Mouse (Mus musculus): ENCODE data around the gene Man2b2. TPM values are rescaled to one million over a fixed set of nuclear protein-coding genes. Genes with fewer than 3 reads are reported as not detected.

The Man2b2 gene
- polyA plus RNA-seq (2015; fragmentation: Nextera tagmentation; extraction: Ambion mirVana) = 17.9 and 19.2 TPM in 2 replicates

GRCm38 (mm10) chr5:36829913-36830879, at the start of gene Man2b2:
TSS of gene Man2b2 (minus strand) at chr5:36830653.
- peaks cover 14% of the 10 kb centered on the region; the same call in 1 of the 2 replicates for H3K4me1 ChIP-seq
- 3% methylated on average over 46 of the region's 46 CpGs for WGBS
- peak within 1 kb of the TSS; percentile 94 for H3K4me2 ChIP-seq
- H3K9me3 ChIP-seq = no peaks in the 10 kb centered on the region
- H3K4me3 ChIP-seq (replicated peaks) = peak within 1 kb of the TSS; percentile 69
- H3K27ac ChIP-seq = peak within 1 kb of the TSS; percentile 16; the same call in 1 of the 2 replicates
- ATAC-seq (ENCODE audit: insufficient read depth, low FRiP score, low read depth) = peak; percentile 83
- peak within 1 kb of the TSS; percentile 48 for H3K9ac ChIP-seq
- no peaks in the 10 kb centered on the region for H3K36me3 ChIP-seq
- H3K27me3 ChIP-seq (replicated peaks) = no peaks in the 10 kb centered on the region

- H3K4me2 ChIP-seq = no peak overlapping the region
- no peaks in the 10 kb centered on the region for H3K27me3 ChIP-seq (replicated peaks)
- H3K4me1 ChIP-seq = no peaks in the 10 kb centered on the region
- no peaks in the 10 kb centered on the region for H3K36me3 ChIP-seq
- 69% methylated on average over 4 of the region's 4 CpGs for WGBS
- no peak for ATAC-seq (ENCODE audit: insufficient read depth, low FRiP score, low read depth)
- H3K9me3 ChIP-seq = no peaks in the 10 kb centered on the region
- H3K4me3 ChIP-seq (replicated peaks) = no peak overlapping the region
- no peak overlapping the region for H3K27ac ChIP-seq
- H3K9ac ChIP-seq = no peak overlapping the region
These were observed 48.3 kb upstream of the Man2b2 start for GRCm38 (mm10) chr5:36878801-36879200.

GRCm38 (mm10) chr5:36877641-36878040, 47.2 kb upstream of the Man2b2 start:
- no peak overlapping the region for H3K4me3 ChIP-seq (replicated peaks)
- H3K27me3 ChIP-seq (replicated peaks) = peaks cover 6% of the 10 kb centered on the region; the same call in 1 of the 2 replicates
- 79% methylated on average over 2 of the region's 2 CpGs for WGBS
- no peak overlapping the region for H3K9ac ChIP-seq
- no peak overlapping the region for H3K4me2 ChIP-seq
- no peak for ATAC-seq (ENCODE audit: insufficient read depth, low FRiP score, low read depth)
- H3K4me1 ChIP-seq = no peaks in the 10 kb centered on the region
- no peaks in the 10 kb centered on the region for H3K36me3 ChIP-seq
- H3K9me3 ChIP-seq = no peaks in the 10 kb centered on the region
- H3K27ac ChIP-seq = no peak overlapping the region

- H3K36me3 ChIP-seq = no peaks in the 10 kb centered on the region
- no peaks in the 10 kb centered on the region for H3K9me3 ChIP-seq
- no peak overlapping the region for H3K4me3 ChIP-seq (replicated peaks)
- no peak for ATAC-seq (ENCODE audit: insufficient read depth, low FRiP score, low read depth)
- H3K4me2 ChIP-seq = no peak overlapping the region
- WGBS = 61% methylated on average over 7 of the region's 7 CpGs
- H3K27ac ChIP-seq = no peak overlapping the region
- H3K27me3 ChIP-seq (replicated peaks) = peaks cover 11% of the 10 kb centered on the region
- no peak overlapping the region for H3K9ac ChIP-seq
- H3K4me1 ChIP-seq = no peaks in the 10 kb centered on the region
These were observed 46.4 kb upstream of the Man2b2 start for GRCm38 (mm10) chr5:36876777-36877396.

GRCm38 (mm10) chr5:36875956-36876355, 45.5 kb upstream of the Man2b2 start:
- no peak overlapping the region for H3K4me3 ChIP-seq (replicated peaks)
- no peak overlapping the region for H3K9ac ChIP-seq
- peaks cover 20% of the 10 kb centered on the region for H3K27me3 ChIP-seq (replicated peaks)
- no peak for ATAC-seq (ENCODE audit: insufficient read depth, low FRiP score, low read depth)
- no peak overlapping the region for H3K27ac ChIP-seq
- 70% methylated on average over 4 of the region's 4 CpGs for WGBS
- no peaks in the 10 kb centered on the region for H3K4me1 ChIP-seq
- H3K36me3 ChIP-seq = no peaks in the 10 kb centered on the region
- H3K4me2 ChIP-seq = no peak overlapping the region
- no peaks in the 10 kb centered on the region for H3K9me3 ChIP-seq

- H3K9ac ChIP-seq = no peak overlapping the region
- peaks cover 8% of the 10 kb centered on the region; the same call in 1 of the 2 replicates for H3K4me1 ChIP-seq
- WGBS = 81% methylated on average over 6 of the region's 6 CpGs
- no peaks in the 10 kb centered on the region for H3K9me3 ChIP-seq
- H3K27me3 ChIP-seq (replicated peaks) = peaks cover 71% of the 10 kb centered on the region
- no peaks in the 10 kb centered on the region for H3K36me3 ChIP-seq
- no peak overlapping the region for H3K4me2 ChIP-seq
- no peak overlapping the region for H3K27ac ChIP-seq
- ATAC-seq (ENCODE audit: insufficient read depth, low FRiP score, low read depth) = no peak
- no peak overlapping the region for H3K4me3 ChIP-seq (replicated peaks)
These were observed 40.5 kb upstream of the Man2b2 start for GRCm38 (mm10) chr5:36870916-36871315.

GRCm38 (mm10) chr5:36869578-36870236, 39.3 kb upstream of the Man2b2 start:
- H3K4me2 ChIP-seq = peak overlapping the region; percentile 41
- ATAC-seq (ENCODE audit: insufficient read depth, low FRiP score, low read depth) = no peak
- H3K9ac ChIP-seq = no peak overlapping the region
- no peak overlapping the region for H3K27ac ChIP-seq
- peak overlapping the region; percentile 13 for H3K4me3 ChIP-seq (replicated peaks)
- H3K36me3 ChIP-seq = no peaks in the 10 kb centered on the region
- no peaks in the 10 kb centered on the region for H3K9me3 ChIP-seq
- under 1% methylated on average over 56 of the region's 56 CpGs for whole genome bisulfite sequencing
- peaks cover 8% of the 10 kb centered on the region; the same call in 1 of the 2 replicates for H3K4me1 ChIP-seq
- peaks cover 82% of the 10 kb centered on the region for H3K27me3 ChIP-seq (replicated peaks)

- Histone ChIP-seq H3K36me3 (no peaks in the 10 kb centered on the region), H3K27ac (no peak overlapping the region), H3K9me3 (no peaks in the 10 kb centered on the region), H3K4me3 (replicated peaks) (peak overlapping the region; percentile 38), H3K27me3 (replicated peaks) (peaks cover 87% of the 10 kb centered on the region), H3K9ac (no peak overlapping the region), H3K4me2 (peak overlapping the region; percentile 79), H3K4me1 (peaks cover 8% of the 10 kb centered on the region; the same call in 1 of the 2 replicates)
- ATAC-seq (ENCODE audit: insufficient read depth, low FRiP score, low read depth) = no peak
- WGBS = 4% methylated on average over 7 of the region's 7 CpGs
These were observed 38.7 kb upstream of the Man2b2 start for GRCm38 (mm10) chr5:36869186-36869577.

- peak within 1 kb of the TSS; percentile 79 for H3K4me2 ChIP-seq
- H3K27ac ChIP-seq = no peak within 1 kb of the TSS
- no peak for ATAC-seq (ENCODE audit: insufficient read depth, low FRiP score, low read depth)
- peaks cover 87% of the 10 kb centered on the region for H3K27me3 ChIP-seq (replicated peaks)
- no peak within 1 kb of the TSS for H3K9ac ChIP-seq
- no peaks in the 10 kb centered on the region for H3K9me3 ChIP-seq
- peaks cover 8% of the 10 kb centered on the region; the same call in 1 of the 2 replicates for H3K4me1 ChIP-seq
- H3K36me3 ChIP-seq = no peaks in the 10 kb centered on the region
- under 1% methylated on average over 97 of the region's 108 CpGs for WGBS
- peak within 1 kb of the TSS; percentile 38 for H3K4me3 ChIP-seq (replicated peaks)
These were observed 38.0 kb upstream of the Man2b2 start, which contains the start of gene Ppp2r2c for GRCm38 (mm10) chr5:36868266-36869090. TSS of gene Ppp2r2c (plus strand) at chr5:36868513.

GRCm38 (mm10) chr5:36867561-36867960, 37.1 kb upstream of the Man2b2 start:
- Histone ChIP-seq H3K9ac (no peak overlapping the region), H3K4me2 (no peak overlapping the region), H3K27me3 (replicated peaks) (peaks cover 85% of the 10 kb centered on the region), H3K27ac (no peak overlapping the region), H3K4me3 (replicated peaks) (no peak overlapping the region), H3K9me3 (no peaks in the 10 kb centered on the region), H3K4me1 (peaks cover 8% of the 10 kb centered on the region; the same call in 1 of the 2 replicates), H3K36me3 (no peaks in the 10 kb centered on the region)
- ATAC-seq (ENCODE audit: insufficient read depth, low FRiP score, low read depth) = no peak
- 7% methylated on average over 6 of the region's 6 CpGs for WGBS

GRCm38 (mm10) chr5:36866701-36867250, 36.3 kb upstream of the Man2b2 start:
- 67% methylated on average over 7 of the region's 7 CpGs for WGBS
- H3K4me1 ChIP-seq = peaks cover 8% of the 10 kb centered on the region; the same call in 1 of the 2 replicates
- peaks cover 80% of the 10 kb centered on the region for H3K27me3 ChIP-seq (replicated peaks)
- no peak overlapping the region for H3K4me3 ChIP-seq (replicated peaks)
- no peak overlapping the region for H3K27ac ChIP-seq
- no peaks in the 10 kb centered on the region for H3K9me3 ChIP-seq
- no peak for ATAC-seq (ENCODE audit: insufficient read depth, low FRiP score, low read depth)
- no peak overlapping the region for H3K4me2 ChIP-seq
- H3K36me3 ChIP-seq = no peaks in the 10 kb centered on the region
- no peak overlapping the region for H3K9ac ChIP-seq
